Mouse (Mus musculus) brain, embryonic 14.5 days (tissue): ENCODE data around the gene Capn7.

Experiments used
- CTCF ChIP-seq: fragments of 200-500 bp; IDR thresholded peaks from 2 replicates; pipeline ENCODE4 v1.5.1; 2012; ENCODE audit warnings: inconsistent platforms, mild to moderate bottlenecking, moderate library complexity, borderline replicate concordance; ENCODE audit not compliant: insufficient read depth, insufficient read length; ENCODE audit errors: extremely low read depth
- POLR2A ChIP-seq: fragments of 200-500 bp; IDR thresholded peaks from 2 replicates; pipeline ENCODE4 v1.6.1; 2012; ENCODE audit warnings: mild to moderate bottlenecking, inconsistent platforms, borderline replicate concordance; ENCODE audit not compliant: poor library complexity, insufficient read depth, insufficient read length, severe bottlenecking; ENCODE audit errors: extremely low read depth

DNA sequence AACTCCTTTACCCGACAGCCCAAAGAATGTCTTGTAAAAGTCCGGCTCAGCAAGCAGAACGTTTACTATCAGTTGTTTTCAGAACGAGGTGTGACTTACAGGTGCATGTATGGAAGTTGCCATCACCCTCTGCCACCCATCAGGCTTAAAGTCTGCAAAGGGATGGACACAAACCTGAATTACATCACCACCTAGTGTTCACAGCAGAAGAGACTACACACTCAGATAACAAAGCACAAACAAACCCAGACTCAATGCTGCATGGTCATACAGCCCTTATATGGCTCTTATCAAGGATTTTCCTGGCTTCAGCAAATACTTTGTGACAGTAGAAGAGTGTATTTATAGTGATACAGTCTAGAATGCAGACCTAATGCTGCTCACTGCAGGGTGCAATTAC, 8.8 kb upstream of the Capn7 start:
- TF ChIP-seq CTCF (peak; percentile 11; the same call in 1 of the 2 replicates), POLR2A (no peak)
